Mouse (Mus musculus): ENCODE measurements around the gene 1700029H14Rik. TPM values are rescaled to one million over a fixed set of nuclear protein-coding genes. Genes with fewer than 3 reads are reported as not detected.

1700029H14Rik gene
- polyA plus RNA-seq (2016; fragmentation: Nextera tagmentation; extraction: Ambion mirVana) = not detected in 2 replicates

DNA sequence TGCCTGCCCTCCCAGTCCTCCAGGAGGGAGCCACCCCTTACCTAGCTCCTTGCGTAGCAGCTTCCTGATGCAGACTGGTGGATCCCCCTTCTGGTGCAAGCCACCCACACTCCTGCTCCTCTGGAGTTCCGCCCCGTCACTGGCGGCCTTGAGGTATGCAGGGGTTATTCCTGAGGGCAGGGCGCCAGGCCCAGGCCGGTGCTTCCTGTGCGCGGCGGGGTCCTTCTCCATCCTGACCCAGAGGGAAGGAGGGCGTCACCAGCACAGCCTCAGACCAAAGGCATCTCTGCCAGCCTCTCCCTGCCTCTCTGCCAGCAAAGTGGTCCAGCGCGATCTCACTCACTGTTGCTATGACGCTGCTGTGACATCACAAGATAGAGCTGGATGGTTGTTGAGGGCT, at the start of gene 1700029H14Rik:
Gene 1700029H14Rik (minus strand): TSS at position 344 of the 400 bp plus-strand sequence.
- H3K9ac ChIP-seq = no peak within 1 kb of the TSS
- peak; percentile 51; the same call in 1 of the 2 replicates for ATAC-seq (ENCODE audit: insufficient number of reproducible peaks, low FRiP score)
- 32% methylated on average over 13 of the region's 13 CpGs for WGBS
- peaks cover 7% of the 10 kb centered on the region; the same call in 1 of the 2 replicates for H3K36me3 ChIP-seq
- no peaks in the 10 kb centered on the region for H3K9me3 ChIP-seq (replicated peaks)
- no peaks in the 10 kb centered on the region; the same call in 1 of the 2 replicates for H3K4me1 ChIP-seq (replicated peaks)
- no peaks in the 10 kb centered on the region for H3K27me3 ChIP-seq (replicated peaks)
- no peak within 1 kb of the TSS for H3K4me2 ChIP-seq
- H3K4me3 ChIP-seq = no peak within 1 kb of the TSS
- H3K27ac ChIP-seq (ENCODE audit: poor library complexity, severe bottlenecking) = no peak within 1 kb of the TSS

DNA sequence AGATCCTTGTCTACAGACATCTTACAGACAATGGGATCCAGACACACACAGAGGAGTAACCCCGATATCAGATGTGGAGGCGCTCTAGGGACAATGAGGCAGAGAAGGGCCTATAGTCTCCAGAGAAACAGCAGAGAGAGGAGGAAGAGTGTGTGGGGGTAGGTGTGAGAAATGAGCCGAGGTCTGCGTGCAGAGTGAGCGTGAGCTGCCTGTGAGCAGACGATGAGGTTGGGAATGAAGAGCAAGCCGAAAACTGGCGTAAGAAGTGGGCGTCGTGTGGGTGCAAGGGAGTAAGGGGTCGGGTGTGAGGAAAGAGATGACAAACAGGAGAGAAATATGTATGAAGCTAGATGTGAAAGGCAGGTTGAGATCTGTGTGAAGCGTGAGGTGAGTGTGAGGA, 49.4 kb upstream of the 1700029H14Rik start:
- H3K4me2 ChIP-seq = no peak overlapping the region
- H3K4me3 ChIP-seq = no peak overlapping the region
- H3K36me3 ChIP-seq = peaks cover 36% of the 10 kb centered on the region
- H3K9me3 ChIP-seq (replicated peaks) = 0 out of 2 replicates have a peak, but pooled peaks cover 2% of the 10 kb centered on the region
- WGBS = 85% methylated on average over 12 of the region's 12 CpGs
- no peak overlapping the region for H3K9ac ChIP-seq
- H3K27me3 ChIP-seq (replicated peaks) = no peaks in the 10 kb centered on the region
- ATAC-seq (ENCODE audit: insufficient number of reproducible peaks, low FRiP score) = no peak
- H3K4me1 ChIP-seq (replicated peaks) = peaks cover 31% of the 10 kb centered on the region
- no peak overlapping the region for H3K27ac ChIP-seq (ENCODE audit: poor library complexity, severe bottlenecking)

DNA sequence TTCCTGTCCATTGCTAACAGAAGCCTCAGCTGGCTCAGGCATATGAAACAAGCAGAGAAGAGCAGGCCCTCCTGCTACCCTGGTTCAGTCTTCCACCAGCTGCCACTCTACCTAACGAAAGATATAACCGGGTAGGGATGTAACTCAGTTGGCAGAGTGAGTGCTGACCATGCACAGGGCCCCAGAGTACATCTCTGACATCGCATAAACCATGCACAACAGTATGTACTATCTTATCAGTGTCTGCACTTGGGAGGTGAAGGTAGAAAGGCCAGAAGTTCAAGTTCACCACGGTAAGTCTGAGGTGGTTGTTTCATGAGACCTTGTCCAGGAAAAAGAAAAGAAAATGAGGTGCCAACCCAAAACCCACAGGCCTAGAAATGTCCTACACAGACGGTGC, 47.7 kb upstream of the 1700029H14Rik start:
- ATAC-seq (ENCODE audit: insufficient number of reproducible peaks, low FRiP score) = no peak
- Histone ChIP-seq H3K9me3 (replicated peaks) (0 out of 2 replicates have a peak, but pooled peaks cover 2% of the 10 kb centered on the region), H3K9ac (no peak overlapping the region), H3K4me3 (no peak overlapping the region), H3K4me2 (no peak overlapping the region), H3K27me3 (replicated peaks) (no peaks in the 10 kb centered on the region), H3K27ac (ENCODE audit: poor library complexity, severe bottlenecking) (no peak overlapping the region), H3K4me1 (replicated peaks) (peaks cover 42% of the 10 kb centered on the region), H3K36me3 (peaks cover 36% of the 10 kb centered on the region)
- 48% methylated on average over 5 of the region's 5 CpGs for WGBS

DNA sequence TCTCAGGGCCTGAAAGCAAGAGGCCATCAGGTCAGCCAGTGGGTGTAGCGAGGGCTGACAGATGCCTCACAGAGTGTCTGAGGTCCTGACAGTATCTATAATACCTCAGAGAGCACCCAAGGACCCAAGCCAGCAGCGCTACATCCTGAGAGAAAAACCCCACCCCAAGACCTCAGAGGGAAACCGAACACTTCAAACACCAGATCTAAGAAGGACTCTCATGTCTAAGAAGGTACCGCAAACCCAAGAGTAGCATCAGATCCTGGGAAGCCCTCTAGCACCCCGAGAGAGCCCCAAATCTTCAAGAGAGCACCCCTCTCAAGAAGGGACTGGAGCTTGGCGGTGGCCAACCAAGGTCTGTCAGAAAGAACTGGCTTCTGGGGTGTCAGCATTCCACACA, 46.7 kb upstream of the 1700029H14Rik start:
- H3K9me3 ChIP-seq (replicated peaks) = 0 out of 2 replicates have a peak, but pooled peaks cover 2% of the 10 kb centered on the region
- no peak overlapping the region for H3K4me2 ChIP-seq
- ATAC-seq (ENCODE audit: insufficient number of reproducible peaks, low FRiP score) = no peak
- no peak overlapping the region for H3K9ac ChIP-seq
- H3K4me1 ChIP-seq (replicated peaks) = peaks cover 35% of the 10 kb centered on the region
- H3K27me3 ChIP-seq (replicated peaks) = no peaks in the 10 kb centered on the region
- H3K27ac ChIP-seq (ENCODE audit: poor library complexity, severe bottlenecking) = no peak overlapping the region
- WGBS = 83% methylated on average over 6 of the region's 6 CpGs
- H3K4me3 ChIP-seq = no peak overlapping the region
- H3K36me3 ChIP-seq = peaks cover 44% of the 10 kb centered on the region

DNA sequence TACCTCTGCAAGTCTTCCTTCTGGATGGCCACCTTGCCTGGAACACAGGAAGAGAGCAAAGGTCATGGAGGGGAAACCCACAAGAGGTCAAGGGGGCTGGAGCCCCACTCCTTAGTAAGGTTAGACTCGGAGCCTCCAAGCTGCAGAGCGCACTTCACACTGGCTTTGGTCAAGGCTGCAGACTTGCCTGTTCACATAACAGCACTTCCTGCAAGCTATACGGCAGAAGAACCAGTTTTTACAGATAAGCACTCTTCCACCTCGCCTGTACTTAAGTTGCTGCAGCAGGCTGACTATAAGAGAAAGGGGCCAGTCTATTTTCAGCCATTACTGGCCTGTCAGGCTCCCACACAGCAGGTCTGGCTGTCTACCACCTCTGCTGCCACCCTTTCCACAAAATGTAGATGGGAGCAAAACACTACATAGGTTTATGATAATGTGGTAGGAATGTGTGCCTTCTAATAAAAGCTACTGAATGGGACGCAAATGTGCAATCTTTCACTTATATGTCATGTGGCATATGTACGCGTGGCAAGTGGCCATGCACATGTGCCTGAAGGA, 43.7 kb upstream of the 1700029H14Rik start:
- 51% methylated on average over 7 of the region's 7 CpGs for WGBS
- Histone ChIP-seq H3K27me3 (replicated peaks) (no peaks in the 10 kb centered on the region), H3K4me1 (replicated peaks) (peaks cover 33% of the 10 kb centered on the region), H3K27ac (ENCODE audit: poor library complexity, severe bottlenecking) (peak overlapping the region; percentile 5; the same call in 1 of the 2 replicates), H3K9ac (no peak overlapping the region; the same call in 1 of the 2 replicates), H3K4me2 (no peak overlapping the region), H3K9me3 (replicated peaks) (no peaks in the 10 kb centered on the region), H3K36me3 (peaks cover 31% of the 10 kb centered on the region), H3K4me3 (no peak overlapping the region)
- ATAC-seq (ENCODE audit: insufficient number of reproducible peaks, low FRiP score) = no peak

DNA sequence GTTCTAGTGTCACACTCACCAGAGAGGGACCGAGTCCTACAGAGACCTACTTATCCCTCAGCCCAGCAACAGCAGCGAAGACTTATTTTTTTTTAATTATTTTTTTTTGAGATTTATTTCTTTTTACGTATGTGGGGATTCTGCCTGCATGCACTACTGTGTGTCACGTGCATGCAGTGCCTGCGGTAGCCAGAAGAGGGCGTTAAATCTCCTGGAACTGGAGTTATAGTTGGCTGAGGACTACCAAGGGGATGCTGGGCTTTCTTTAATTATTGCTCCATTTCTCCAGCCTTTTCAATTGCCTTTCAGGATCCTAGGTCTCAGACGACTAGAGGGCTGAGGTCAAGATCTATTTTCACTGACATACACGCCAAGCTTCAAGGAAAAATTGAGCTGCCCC, 40.4 kb upstream of the 1700029H14Rik start:
- Histone ChIP-seq H3K9ac (no peak overlapping the region), H3K4me2 (no peak overlapping the region), H3K4me3 (no peak overlapping the region), H3K9me3 (replicated peaks) (no peaks in the 10 kb centered on the region), H3K36me3 (peaks cover 32% of the 10 kb centered on the region), H3K27me3 (replicated peaks) (no peaks in the 10 kb centered on the region), H3K4me1 (replicated peaks) (peaks cover 37% of the 10 kb centered on the region), H3K27ac (ENCODE audit: poor library complexity, severe bottlenecking) (no peak overlapping the region)
- WGBS = 61% methylated on average over 8 of the region's 8 CpGs
- ATAC-seq (ENCODE audit: insufficient number of reproducible peaks, low FRiP score) = no peak

DNA sequence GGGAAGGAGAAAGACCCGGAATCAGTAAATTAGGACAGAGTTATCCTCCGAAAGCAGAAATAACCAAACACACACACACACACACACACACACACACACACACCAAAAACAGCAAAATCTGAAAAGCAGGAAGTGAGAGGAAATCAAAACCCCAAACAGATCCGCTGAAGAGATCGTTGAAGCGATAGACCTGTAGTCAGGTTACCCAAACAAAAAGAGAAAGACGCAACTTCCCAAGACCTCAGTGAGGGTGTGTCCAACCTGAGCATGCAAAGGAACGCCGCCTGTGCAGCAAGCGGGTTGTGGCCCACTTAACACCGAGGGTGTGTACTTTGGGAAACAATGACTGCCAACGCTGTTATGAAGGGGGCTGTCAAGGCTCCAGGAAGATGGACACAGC, 38.9 kb upstream of the 1700029H14Rik start:
- no peak overlapping the region for H3K4me3 ChIP-seq
- peaks cover 35% of the 10 kb centered on the region for H3K4me1 ChIP-seq (replicated peaks)
- no peak overlapping the region for H3K4me2 ChIP-seq
- no peak overlapping the region for H3K27ac ChIP-seq (ENCODE audit: poor library complexity, severe bottlenecking)
- H3K9ac ChIP-seq = no peak overlapping the region
- peaks cover 47% of the 10 kb centered on the region for H3K36me3 ChIP-seq
- no peaks in the 10 kb centered on the region for H3K9me3 ChIP-seq (replicated peaks)
- no peaks in the 10 kb centered on the region for H3K27me3 ChIP-seq (replicated peaks)
- WGBS = 74% methylated on average over 11 of the region's 11 CpGs
- no peak for ATAC-seq (ENCODE audit: insufficient number of reproducible peaks, low FRiP score)

DNA sequence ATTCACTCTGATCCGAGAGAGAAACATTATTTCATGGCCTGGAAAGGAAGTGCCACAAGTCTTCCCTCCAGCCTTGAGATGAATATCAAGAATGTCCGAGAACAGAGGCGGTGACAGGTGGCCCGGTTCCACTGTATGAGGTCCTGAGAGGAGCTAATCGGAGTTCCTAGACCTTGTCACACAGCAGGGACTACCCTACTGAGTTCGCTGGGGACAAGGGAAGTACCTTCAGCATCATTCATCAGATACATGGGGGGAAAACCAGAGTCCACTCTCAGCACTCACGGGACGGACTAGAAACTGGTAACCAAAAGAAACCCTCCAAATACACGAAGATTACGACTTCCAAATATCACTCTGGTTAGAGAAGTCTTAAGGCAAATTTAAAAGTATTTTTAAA, 38.5 kb upstream of the 1700029H14Rik start:
- Histone ChIP-seq H3K27ac (ENCODE audit: poor library complexity, severe bottlenecking) (no peak overlapping the region), H3K4me2 (no peak overlapping the region), H3K4me1 (replicated peaks) (peaks cover 30% of the 10 kb centered on the region), H3K9ac (no peak overlapping the region), H3K4me3 (no peak overlapping the region), H3K9me3 (replicated peaks) (no peaks in the 10 kb centered on the region), H3K36me3 (peaks cover 52% of the 10 kb centered on the region), H3K27me3 (replicated peaks) (no peaks in the 10 kb centered on the region)
- 77% methylated on average over 10 of the region's 10 CpGs for WGBS
- no peak for ATAC-seq (ENCODE audit: insufficient number of reproducible peaks, low FRiP score)

DNA sequence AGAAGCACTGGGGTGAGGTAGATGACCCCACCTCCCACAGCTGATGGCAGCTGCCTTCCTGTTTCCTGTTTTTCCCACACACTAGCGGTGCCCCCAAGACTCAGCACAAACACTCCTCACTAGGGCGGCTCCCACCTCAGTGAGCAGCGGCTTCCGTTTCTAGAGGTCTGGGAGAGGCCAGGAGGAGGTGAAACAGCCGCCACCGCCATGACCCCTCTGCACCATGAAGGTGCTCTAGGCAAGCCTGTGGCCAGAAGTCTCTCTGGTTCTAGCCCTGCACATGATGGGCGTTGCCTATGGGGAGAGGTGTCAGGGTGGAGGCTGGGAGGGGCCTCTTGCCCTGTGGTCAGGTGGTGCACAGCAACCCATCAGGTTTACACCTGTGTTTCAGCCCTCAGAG, 37.9 kb upstream of the 1700029H14Rik start:
- H3K36me3 ChIP-seq = peaks cover 56% of the 10 kb centered on the region
- H3K27ac ChIP-seq (ENCODE audit: poor library complexity, severe bottlenecking) = 0 out of 2 replicates have a peak overlapping the region, but pooled peaks have one; percentile 1
- H3K4me3 ChIP-seq = no peak overlapping the region
- no peak overlapping the region for H3K9ac ChIP-seq
- no peak overlapping the region for H3K4me2 ChIP-seq
- WGBS = 52% methylated on average over 7 of the region's 7 CpGs
- no peaks in the 10 kb centered on the region for H3K27me3 ChIP-seq (replicated peaks)
- peaks cover 25% of the 10 kb centered on the region for H3K4me1 ChIP-seq (replicated peaks)
- no peaks in the 10 kb centered on the region for H3K9me3 ChIP-seq (replicated peaks)
- ATAC-seq (ENCODE audit: insufficient number of reproducible peaks, low FRiP score) = no peak

DNA sequence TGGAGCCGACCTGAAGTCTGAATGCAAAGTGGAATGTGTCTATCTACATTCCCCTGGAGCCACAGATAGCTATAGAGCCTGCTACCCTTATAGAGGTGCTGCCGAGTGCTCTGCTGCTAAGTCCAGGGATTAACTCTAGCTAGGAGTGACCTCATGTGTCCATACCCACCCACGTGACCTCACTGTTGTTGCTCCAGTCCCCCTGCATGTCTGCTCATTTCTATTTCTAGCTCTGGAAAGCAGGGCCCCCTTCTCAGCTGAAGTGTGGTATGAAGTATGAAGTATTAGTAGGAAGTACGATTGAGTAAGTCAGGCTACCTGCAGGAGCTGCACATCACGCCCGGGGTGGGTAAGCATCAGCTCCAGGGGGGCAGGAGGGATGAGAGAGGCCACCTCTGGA, 35.5 kb upstream of the 1700029H14Rik start:
- H3K4me3 ChIP-seq = no peak overlapping the region
- H3K4me2 ChIP-seq = peak overlapping the region; percentile 19; the same call in 1 of the 2 replicates
- H3K27ac ChIP-seq (ENCODE audit: poor library complexity, severe bottlenecking) = peak overlapping the region; percentile 71
- no peaks in the 10 kb centered on the region for H3K27me3 ChIP-seq (replicated peaks)
- H3K4me1 ChIP-seq (replicated peaks) = peaks cover 22% of the 10 kb centered on the region
- H3K9me3 ChIP-seq (replicated peaks) = no peaks in the 10 kb centered on the region
- 0 out of 2 replicates have a peak, but pooled peaks have one; percentile 31 for ATAC-seq (ENCODE audit: insufficient number of reproducible peaks, low FRiP score)
- peaks cover 47% of the 10 kb centered on the region for H3K36me3 ChIP-seq
- WGBS = 58% methylated on average over 6 of the region's 6 CpGs
- H3K9ac ChIP-seq = no peak overlapping the region

DNA sequence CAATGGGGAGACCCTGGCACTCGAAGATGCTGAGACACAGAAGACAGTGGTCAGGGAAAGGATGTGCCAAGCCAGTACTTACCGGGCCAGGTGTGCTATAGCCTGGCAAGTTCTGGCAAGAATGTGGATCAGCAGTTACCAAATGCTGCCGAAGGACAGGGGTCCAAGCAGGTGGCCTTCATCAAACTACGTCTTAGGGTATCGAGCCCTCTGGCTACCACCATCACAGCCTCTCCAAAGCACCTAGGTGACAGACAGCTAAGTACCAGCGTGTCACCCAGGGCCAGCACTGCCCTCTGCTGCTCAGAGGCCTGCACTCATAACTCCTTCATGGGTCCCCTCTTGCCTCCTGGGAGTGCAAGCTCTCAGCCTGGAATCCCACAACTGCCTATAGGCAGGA, 33.6 kb upstream of the 1700029H14Rik start:
- H3K36me3 ChIP-seq = peaks cover 59% of the 10 kb centered on the region
- WGBS = 84% methylated on average over 6 of the region's 6 CpGs

More for the DNA sequence above, 33.6 kb upstream of the 1700029H14Rik start:
- Histone ChIP-seq H3K9me3 (replicated peaks) (no peaks in the 10 kb centered on the region), H3K4me3 (no peak overlapping the region), H3K9ac (no peak overlapping the region), H3K27me3 (replicated peaks) (no peaks in the 10 kb centered on the region), H3K4me1 (replicated peaks) (peaks cover 22% of the 10 kb centered on the region), H3K4me2 (no peak overlapping the region), H3K27ac (ENCODE audit: poor library complexity, severe bottlenecking) (no peak overlapping the region)
- ATAC-seq (ENCODE audit: insufficient number of reproducible peaks, low FRiP score) = no peak
